Mouse (Mus musculus): ENCODE measurements around the gene Marf1. TPM values are rescaled to one million over a fixed set of nuclear protein-coding genes. Genes with fewer than 3 reads are reported as not detected.
A peak's percentile ranks its signal among the peaks of the same experiment; 100 is the strongest.
"Not testable (repeated sequence)": the region's sequence is repeated elsewhere in the genome, so short reads cannot be mapped to it uniquely, and the experiment has no call there.

Marf1 gene
- polyA plus RNA-seq, 1 experiment = 31.7 TPM

- Histone ChIP-seq H3K4me1 (replicated peaks; ENCODE audit: control insufficient read depth, insufficient read depth, low read length) (peaks cover 5% of the 10 kb centered on the region; the same call in 1 of the 2 replicates), H3K27ac (ENCODE audit: control insufficient read depth, insufficient read depth, low read length) (no peak overlapping the region), H3K36me3 (ENCODE audit: control insufficient read depth, insufficient read depth, low read length) (no peaks in the 10 kb centered on the region), H3K27me3 (ENCODE audit: control insufficient read depth, insufficient read depth, low read length) (no peaks in the 10 kb centered on the region), H3K4me3 (ENCODE audit: control insufficient read depth, insufficient read depth, low read length) (no peak overlapping the region)
- TF ChIP-seq CTCF (IDR thresholded peaks at IDR 0.05; ENCODE audit: borderline replicate concordance, control insufficient read depth, extremely low read depth, insufficient read depth, low read length, poor library complexity) = no peak
- no peak for TF ChIP-seq POLR2A (IDR thresholded peaks at IDR 0.05; ENCODE audit: control insufficient read depth, extremely low read depth, insufficient read depth, low read length, poor library complexity)
- WGBS = 75% methylated on average over 1 of the region's 1 CpGs
- no peak for DNase-seq
Measured at GRCm38 (mm10) chr16:14160941-14161340, 2.2 kb downstream of the Marf1 start.

- DNase-seq = peak; percentile 75
Measured at GRCm38 (mm10) chr16:14159746-14160131, 3.4 kb downstream of the Marf1 start.

GRCm38 (mm10) chr16:14158936-14159745 lies 4.0 kb downstream of the Marf1 start:
- Histone ChIP-seq H3K36me3 (ENCODE audit: control insufficient read depth, insufficient read depth, low read length) (no peaks in the 10 kb centered on the region), H3K4me3 (ENCODE audit: control insufficient read depth, insufficient read depth, low read length) (peak overlapping the region; percentile 89), H3K27ac (ENCODE audit: control insufficient read depth, insufficient read depth, low read length) (peak overlapping the region; percentile 89), H3K27me3 (ENCODE audit: control insufficient read depth, insufficient read depth, low read length) (no peaks in the 10 kb centered on the region), H3K4me1 (replicated peaks; ENCODE audit: control insufficient read depth, insufficient read depth, low read length) (peaks cover 3% of the 10 kb centered on the region; the same call in 1 of the 2 replicates)
- TF ChIP-seq CTCF (IDR thresholded peaks at IDR 0.05; ENCODE audit: borderline replicate concordance, control insufficient read depth, extremely low read depth, insufficient read depth, low read length, poor library complexity) (0 out of 2 replicates have a peak, but pooled peaks have one; percentile 38), POLR2A (IDR thresholded peaks at IDR 0.05; ENCODE audit: control insufficient read depth, extremely low read depth, insufficient read depth, low read length, poor library complexity) (peak; percentile 98)
- WGBS = under 1% methylated on average over 58 of the region's 58 CpGs
- peak; percentile 100 for DNase-seq

More at GRCm38 (mm10) chr16:14159746-14160131, 3.4 kb downstream of the Marf1 start:
- Histone ChIP-seq H3K36me3 (ENCODE audit: control insufficient read depth, insufficient read depth, low read length) (no peaks in the 10 kb centered on the region), H3K27me3 (ENCODE audit: control insufficient read depth, insufficient read depth, low read length) (no peaks in the 10 kb centered on the region), H3K27ac (ENCODE audit: control insufficient read depth, insufficient read depth, low read length) (peak overlapping the region; percentile 89), H3K4me3 (ENCODE audit: control insufficient read depth, insufficient read depth, low read length) (peak overlapping the region; percentile 60), H3K4me1 (replicated peaks; ENCODE audit: control insufficient read depth, insufficient read depth, low read length) (peaks cover 3% of the 10 kb centered on the region; the same call in 1 of the 2 replicates)
- 1% methylated on average over 10 of the region's 10 CpGs for WGBS
- TF ChIP-seq POLR2A (IDR thresholded peaks at IDR 0.05; ENCODE audit: control insufficient read depth, extremely low read depth, insufficient read depth, low read length, poor library complexity) (no peak), CTCF (IDR thresholded peaks at IDR 0.05; ENCODE audit: borderline replicate concordance, control insufficient read depth, extremely low read depth, insufficient read depth, low read length, poor library complexity) (no peak)

- TF ChIP-seq POLR2A (IDR thresholded peaks at IDR 0.05; ENCODE audit: control insufficient read depth, extremely low read depth, insufficient read depth, low read length, poor library complexity) = no peak
- no peak for TF ChIP-seq CTCF (IDR thresholded peaks at IDR 0.05; ENCODE audit: borderline replicate concordance, control insufficient read depth, extremely low read depth, insufficient read depth, low read length, poor library complexity)
- 10% methylated on average over 7 of the region's 7 CpGs for WGBS
- H3K4me1 ChIP-seq (replicated peaks; ENCODE audit: control insufficient read depth, insufficient read depth, low read length) = peaks cover 3% of the 10 kb centered on the region; the same call in 1 of the 2 replicates
- H3K4me3 ChIP-seq (ENCODE audit: control insufficient read depth, insufficient read depth, low read length) = peak overlapping the region; percentile 89
- H3K36me3 ChIP-seq (ENCODE audit: control insufficient read depth, insufficient read depth, low read length) = no peaks in the 10 kb centered on the region
- H3K27me3 ChIP-seq (ENCODE audit: control insufficient read depth, insufficient read depth, low read length) = no peaks in the 10 kb centered on the region
- H3K27ac ChIP-seq (ENCODE audit: control insufficient read depth, insufficient read depth, low read length) = peak overlapping the region; percentile 49; the same call in 1 of the 2 replicates
- DNase-seq = no peak
Measured at GRCm38 (mm10) chr16:14158536-14158935, 4.6 kb downstream of the Marf1 start.

GRCm38 (mm10) chr16:14156312-14156711 lies 6.8 kb downstream of the Marf1 start:
- no peak for TF ChIP-seq POLR2A (IDR thresholded peaks at IDR 0.05; ENCODE audit: control insufficient read depth, extremely low read depth, insufficient read depth, low read length, poor library complexity)
- TF ChIP-seq CTCF (IDR thresholded peaks at IDR 0.05; ENCODE audit: borderline replicate concordance, control insufficient read depth, extremely low read depth, insufficient read depth, low read length, poor library complexity) = no peak
- 97% methylated on average over 6 of the region's 6 CpGs for WGBS
- Histone ChIP-seq H3K27ac (ENCODE audit: control insufficient read depth, insufficient read depth, low read length) (no peak overlapping the region), H3K36me3 (ENCODE audit: control insufficient read depth, insufficient read depth, low read length) (peaks cover 16% of the 10 kb centered on the region), H3K4me3 (ENCODE audit: control insufficient read depth, insufficient read depth, low read length) (no peak overlapping the region), H3K27me3 (ENCODE audit: control insufficient read depth, insufficient read depth, low read length) (no peaks in the 10 kb centered on the region), H3K4me1 (replicated peaks; ENCODE audit: control insufficient read depth, insufficient read depth, low read length) (no peaks in the 10 kb centered on the region; the same call in 1 of the 2 replicates)
- DNase-seq = no peak

GRCm38 (mm10) chr16:14155638-14156037 lies 7.5 kb downstream of the Marf1 start:
- H3K27ac ChIP-seq (ENCODE audit: control insufficient read depth, insufficient read depth, low read length); H3K4me3 ChIP-seq (ENCODE audit: control insufficient read depth, insufficient read depth, low read length); DNase-seq; H3K4me1 ChIP-seq (replicated peaks; ENCODE audit: control insufficient read depth, insufficient read depth, low read length); H3K27me3 ChIP-seq (ENCODE audit: control insufficient read depth, insufficient read depth, low read length): not testable (repeated sequence)
- peaks cover 20% of the 10 kb centered on the region for H3K36me3 ChIP-seq (ENCODE audit: control insufficient read depth, insufficient read depth, low read length)
- WGBS = 90% methylated on average over 1 of the region's 2 CpGs
